Comparison of ENCODE assay signal across 7 mouse cellular contexts in the genomic region with DNA sequence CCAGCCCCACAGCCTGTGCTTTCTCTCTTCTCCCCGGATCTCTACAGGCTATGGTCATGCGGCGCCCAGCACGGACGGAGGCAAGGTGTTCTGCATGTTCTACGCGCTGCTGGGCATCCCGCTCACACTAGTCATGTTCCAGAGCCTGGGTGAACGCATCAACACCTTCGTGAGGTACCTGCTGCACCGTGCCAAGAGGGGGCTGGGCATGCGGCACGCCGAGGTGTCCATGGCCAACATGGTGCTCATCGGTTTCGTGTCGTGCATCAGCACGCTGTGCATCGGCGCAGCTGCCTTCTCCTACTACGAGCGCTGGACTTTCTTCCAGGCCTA. TPM values are rescaled to one million over a fixed set of nuclear protein-coding genes. Genes with fewer than 3 reads are reported as not detected.
DNase-seq lines count a peak whose midpoint lies in the region; ATAC-seq lines count a peak whose summit lies in the region.

No protein-coding gene starts in this region.

- no peak for ATAC-seq in kidney, embryonic 15.5 days (replicated peaks; ENCODE audit: low FRiP score)
- ATAC-seq in hindbrain, embryonic 13.5 days (ENCODE audit: low FRiP score) = peak; percentile 43; the same call in 1 of the 2 replicates
- peak; percentile 25; the same call in 1 of the 2 replicates for ATAC-seq in midbrain, embryonic 15.5 days (replicated peaks)

- no peak for DNase-seq in kidney, adult 9 months
- peak; percentile 19 for DNase-seq in forebrain, embryonic 10.5 days (ENCODE audit: extremely low spot score, low spot score)
- no peak for DNase-seq in c-Kit-positive CD71-positive TER-119-positive erythroid progenitor cells, embryonic 14.5 days (ENCODE audit: low spot score)
- no peak for DNase-seq in thymus, postnatal 10 days (ENCODE audit: low spot score in 2 of 2)

- peaks cover 25% of the 10 kb centered on the region for H3K4me1 ChIP-seq in kidney, embryonic 15.5 days
- peaks cover 22% of the 10 kb centered on the region for H3K4me1 ChIP-seq in forebrain, embryonic 10.5 days
- H3K4me1 ChIP-seq in hindbrain, embryonic 13.5 days (replicated peaks) = peaks cover 27% of the 10 kb centered on the region
- H3K4me1 ChIP-seq in midbrain, embryonic 15.5 days = peaks cover 14% of the 10 kb centered on the region

- peak overlapping the region; percentile 85 for H3K4me2 ChIP-seq in kidney, embryonic 15.5 days
- peak overlapping the region; percentile 66 for H3K4me2 ChIP-seq in hindbrain, embryonic 13.5 days
- peak overlapping the region; percentile 63 for H3K4me2 ChIP-seq in midbrain, embryonic 15.5 days

- no peaks in the 10 kb centered on the region for H3K9me3 ChIP-seq in kidney, embryonic 15.5 days (replicated peaks)
- no peaks in the 10 kb centered on the region for H3K9me3 ChIP-seq in forebrain, embryonic 10.5 days
- no peaks in the 10 kb centered on the region for H3K9me3 ChIP-seq in hindbrain, embryonic 13.5 days
- H3K9me3 ChIP-seq in midbrain, embryonic 15.5 days = no peaks in the 10 kb centered on the region

- peak overlapping the region; percentile 35; the same call in 1 of the 2 replicates for H3K9ac ChIP-seq in kidney, embryonic 15.5 days
- peak overlapping the region; percentile 61 for H3K9ac ChIP-seq in hindbrain, embryonic 13.5 days
- peak overlapping the region; percentile 10; the same call in 1 of the 2 replicates for H3K9ac ChIP-seq in midbrain, embryonic 15.5 days

- peaks cover 29% of the 10 kb centered on the region for H3K27me3 ChIP-seq in kidney, embryonic 15.5 days
- H3K27me3 ChIP-seq in forebrain, embryonic 10.5 days (ENCODE audit: poor library complexity, severe bottlenecking) = peaks cover 85% of the 10 kb centered on the region
- peaks cover 59% of the 10 kb centered on the region for H3K27me3 ChIP-seq in hindbrain, embryonic 13.5 days
- peaks cover 44% of the 10 kb centered on the region for H3K27me3 ChIP-seq in midbrain, embryonic 15.5 days (replicated peaks)

- H3K27ac ChIP-seq in kidney, embryonic 15.5 days = no peak overlapping the region
- H3K27ac ChIP-seq in forebrain, embryonic 10.5 days = peak overlapping the region; percentile 72; the same call in 1 of the 2 replicates
- H3K27ac ChIP-seq in hindbrain, embryonic 13.5 days = no peak overlapping the region
- no peak overlapping the region for H3K27ac ChIP-seq in midbrain, embryonic 15.5 days

- H3K36me3 ChIP-seq in kidney, embryonic 15.5 days = no peaks in the 10 kb centered on the region
- H3K36me3 ChIP-seq in forebrain, embryonic 10.5 days (replicated peaks) = no peaks in the 10 kb centered on the region
- H3K36me3 ChIP-seq in hindbrain, embryonic 13.5 days = no peaks in the 10 kb centered on the region
- H3K36me3 ChIP-seq in midbrain, embryonic 15.5 days (replicated peaks) = no peaks in the 10 kb centered on the region

- whole genome bisulfite sequencing in kidney, embryonic 15.5 days = 48% methylated on average over 22 of the region's 22 CpGs
- 47% methylated on average over 22 of the region's 22 CpGs for WGBS in forebrain, embryonic 10.5 days
- 54% methylated on average over 22 of the region's 22 CpGs for WGBS in hindbrain, embryonic 13.5 days
- 49% methylated on average over 22 of the region's 22 CpGs for WGBS in midbrain, embryonic 15.5 days

- H3K4me3 ChIP-seq in kidney, embryonic 15.5 days (replicated peaks) = peak overlapping the region; percentile 44
- H3K4me3 ChIP-seq in forebrain, embryonic 10.5 days = peak overlapping the region; percentile 56
- peak overlapping the region; percentile 41 for H3K4me3 ChIP-seq in hindbrain, embryonic 13.5 days
- H3K4me3 ChIP-seq in midbrain, embryonic 15.5 days = peak overlapping the region; percentile 35

RNA-seq across cellular contexts. Expression of a gene that starts 25.9 kb away (rescaled TPM):
- polyA plus RNA-seq in kidney, embryonic 15.5 days (2015; fragmentation: Nextera tagmentation; extraction: Ambion mirVana) = 25.7 and 27.1 TPM in 2 replicates
- polyA plus RNA-seq in forebrain, embryonic 10.5 days (2016; fragmentation: Nextera tagmentation; extraction: Ambion mirVana) = 25.9 and 27.2 TPM in 2 replicates
- 29.9 and 30.7 TPM in 2 replicates for polyA plus RNA-seq in hindbrain, embryonic 13.5 days (2015; fragmentation: Nextera tagmentation; extraction: Ambion mirVana)
- polyA plus RNA-seq in midbrain, embryonic 15.5 days (2015; fragmentation: Nextera tagmentation; extraction: Ambion mirVana) = 33.0 and 33.1 TPM in 2 replicates

RNA-seq across cellular contexts. Expression of a gene that starts 33.8 kb away (rescaled TPM):
- 2.7 and 8.0 TPM in 2 replicates for polyA plus RNA-seq in kidney, embryonic 15.5 days (2015; fragmentation: Nextera tagmentation; extraction: Ambion mirVana)
- polyA plus RNA-seq in forebrain, embryonic 10.5 days (2016; fragmentation: Nextera tagmentation; extraction: Ambion mirVana) = 0.05 and 0.14 TPM in 2 replicates
- polyA plus RNA-seq in hindbrain, embryonic 13.5 days (2015; fragmentation: Nextera tagmentation; extraction: Ambion mirVana) = 4.3 and 4.5 TPM in 2 replicates
- 6.7 and 7.4 TPM in 2 replicates for polyA plus RNA-seq in midbrain, embryonic 15.5 days (2015; fragmentation: Nextera tagmentation; extraction: Ambion mirVana)

RNA-seq across cellular contexts. Expression of a gene that starts 44.8 kb away (rescaled TPM):
- 298 and 308 TPM in 2 replicates for polyA plus RNA-seq in kidney, embryonic 15.5 days (2015; fragmentation: Nextera tagmentation; extraction: Ambion mirVana)
- polyA plus RNA-seq in forebrain, embryonic 10.5 days (2016; fragmentation: Nextera tagmentation; extraction: Ambion mirVana) = 439 and 473 TPM in 2 replicates
- polyA plus RNA-seq in hindbrain, embryonic 13.5 days (2015; fragmentation: Nextera tagmentation; extraction: Ambion mirVana) = 61.6 and 69.1 TPM in 2 replicates
- 39.4 and 45.3 TPM in 2 replicates for polyA plus RNA-seq in midbrain, embryonic 15.5 days (2015; fragmentation: Nextera tagmentation; extraction: Ambion mirVana)

Comparison
In these comparisons a context has a peak if more than half of its experiments do, and no peak if none do; other contexts are left out.
1. H3K9ac ChIP-seq: peak in every context shown above with its lines; median percentile 61 in hindbrain, embryonic 13.5 days; 35 in kidney, embryonic 15.5 days; 10 in midbrain, embryonic 15.5 days.